Mouse (Mus musculus) right cerebral cortex, postnatal 14 days (tissue): ENCODE results near the gene Cyp2d40.
"Not testable (repeated sequence)": the region's sequence is repeated elsewhere in the genome, so short reads cannot be mapped to it uniquely, and the experiment has no call there.

Source experiments
- DNase-seq: peaks from one replicate; pipeline ENCODE4 v3.0.0; 2022

The Cyp2d40 gene

GRCm38 (mm10) chr15:82763631-82764420 lies at the start of gene Cyp2d40:
TSS of gene Cyp2d40 (minus strand) at chr15:82764183.
- no peak for DNase-seq

- no peak for DNase-seq
These were observed 46.6 kb upstream of the Cyp2d40 start for GRCm38 (mm10) chr15:82810556-82810955.

GRCm38 (mm10) chr15:82809511-82809910 lies 45.5 kb upstream of the Cyp2d40 start:
- DNase-seq = no peak

GRCm38 (mm10) chr15:82806969-82807763 lies 43.2 kb upstream of the Cyp2d40 start:
- no peak for DNase-seq

GRCm38 (mm10) chr15:82804708-82805639 lies 41.0 kb upstream of the Cyp2d40 start:
- peak; percentile 86 for DNase-seq

- DNase-seq = no peak
These were observed 32.0 kb upstream of the Cyp2d40 start for GRCm38 (mm10) chr15:82795936-82796440.

- DNase-seq = no peak
These were observed 30.3 kb upstream of the Cyp2d40 start, which contains the start of gene Cyp2d26 for GRCm38 (mm10) chr15:82794277-82794676. TSS of gene Cyp2d26 (minus strand) at chr15:82794294.

- DNase-seq = no peak
These were observed 29.9 kb upstream of the Cyp2d40 start for GRCm38 (mm10) chr15:82793868-82794267.

- DNase-seq = no peak
These were observed 29.5 kb upstream of the Cyp2d40 start for GRCm38 (mm10) chr15:82793454-82793853.

GRCm38 (mm10) chr15:82792566-82792965 lies 28.6 kb upstream of the Cyp2d40 start:
- no peak for DNase-seq

- no peak for DNase-seq
These were observed 20.6 kb upstream of the Cyp2d40 start for GRCm38 (mm10) chr15:82784581-82784980.

GRCm38 (mm10) chr15:82783800-82784199 lies 19.8 kb upstream of the Cyp2d40 start:
- DNase-seq = no peak

GRCm38 (mm10) chr15:82777856-82778255 lies 13.9 kb upstream of the Cyp2d40 start:
- not testable (repeated sequence) for DNase-seq

GRCm38 (mm10) chr15:82765943-82766342 lies 2.0 kb upstream of the Cyp2d40 start:
- no peak for DNase-seq

- DNase-seq = no peak
These were observed 898 bp upstream of the Cyp2d40 start for GRCm38 (mm10) chr15:82764881-82765280.

- no peak for DNase-seq
These were observed 15.8 kb downstream of the Cyp2d40 start for GRCm38 (mm10) chr15:82748141-82748540.

- no peak for DNase-seq
These were observed 16.5 kb downstream of the Cyp2d40 start for GRCm38 (mm10) chr15:82747516-82747915.

GRCm38 (mm10) chr15:82733331-82733925 lies 30.6 kb downstream of the Cyp2d40 start:
- not testable (repeated sequence) for DNase-seq
